Mouse (Mus musculus) midbrain, postnatal 0 days (tissue): ENCODE measurements around the gene Zfp810. TPM values are rescaled to one million over a fixed set of nuclear protein-coding genes. Genes with fewer than 3 reads are reported as not detected.
"Not testable (repeated sequence)": the region's sequence is repeated elsewhere in the genome, so short reads cannot be mapped to it uniquely, and the experiment has no call there.

ENCODE experiments used
- ATAC-seq: fragments of 200-750 bp; cut with Nextera tagmentation; 2 replicates; pipeline ENCODE4 v1.8.0; 2017; ENCODE audit warnings: moderate number of reproducible peaks, mild to moderate bottlenecking, moderate TSS enrichment, moderate library complexity; ENCODE audit not compliant: low FRiP score
- DNase-seq: peaks from one replicate; pipeline ENCODE4 v3.0.0-alpha.2; 2015; ENCODE audit warnings: low spot score
- H3K27ac ChIP-seq: fragments of 300-500 bp; sonication (generic); 2 replicates; pipeline ENCODE4 v1.5.1; 2014; ENCODE audit warnings: low read depth, mild to moderate bottlenecking, low read length, mixed read lengths
- H3K27me3 ChIP-seq: fragments of 300-500 bp; sonication (generic); 2 replicates; pipeline ENCODE4 v1.6.1; 2014; ENCODE audit warnings: low read length, control low read depth, mixed read lengths; ENCODE audit not compliant: insufficient read depth
- H3K36me3 ChIP-seq: fragments of 300-500 bp; sonication (generic); 2 replicates; pipeline ENCODE4 v1.6.1; 2014; ENCODE audit warnings: low read length, control low read depth, mixed read lengths; ENCODE audit not compliant: insufficient read depth
- H3K4me1 ChIP-seq: fragments of 300-500 bp; sonication (generic); 2 replicates; pipeline ENCODE4 v1.6.1; 2014; ENCODE audit warnings: mild to moderate bottlenecking, control low read depth, antibody characterized with exemption, low read length, mixed read lengths; ENCODE audit not compliant: insufficient read depth
- H3K4me2 ChIP-seq: fragments of 300-500 bp; sonication (generic); 2 replicates; pipeline ENCODE4 v1.6.1; 2014; ENCODE audit warnings: low read depth, mild to moderate bottlenecking, low read length, mixed read lengths; ENCODE audit not compliant: poor library complexity, severe bottlenecking
- H3K4me3 ChIP-seq: fragments of 300-500 bp; sonication (generic); 2 replicates; pipeline ENCODE4 v1.5.1; 2014; ENCODE audit warnings: low read depth, mild to moderate bottlenecking, low read length, moderate library complexity
- H3K9ac ChIP-seq: fragments of 300-500 bp; sonication (generic); replicated peaks from 2 replicates; pipeline ENCODE4 v1.6.1; 2014; ENCODE audit warnings: mild to moderate bottlenecking, low read length, moderate library complexity, mixed read lengths; ENCODE audit not compliant: poor library complexity, severe bottlenecking
- H3K9me3 ChIP-seq: fragments of 300-500 bp; sonication (generic); 2 replicates; pipeline ENCODE4 v1.6.1; 2016; ENCODE audit warnings: low read length, control low read depth
- CTCF ChIP-seq: IDR thresholded peaks from 2 replicates; pipeline ENCODE4 v1.5.1; 2016; ENCODE audit warnings: antibody characterized with exemption, mild to moderate bottlenecking
- WGBS: fragments of 180-500 bp; shearing (Covaris S2); extraction: QIAGEN DNeasy Blood & Tissue Kit; methylation state at CpG from one replicate; pipeline ENCODE4 v1.1.7; 2014; 5-methylcytosine and 5-hydroxymethylcytosine counted together
- polyA plus RNA-seq: library from polyadenylated mRNA; unstranded; fragments of >200 nt; fragmentation: Nextera tagmentation; extraction: Ambion mirVana; gene quantifications from 2 replicates; pipeline ENCODE4 v1.2.1, GENCODE M21; 2015
- total RNA-seq: library from RNA; depleted of rRNA; stranded (reverse); fragments of >200 nt; gene quantifications from 2 replicates; pipeline ENCODE4 v1.2.3, GENCODE M21; 2014

Gene Zfp810
- total and polyA plus RNA-seq, 2 experiments from 2014 or later, result 24.9 to 31.1 TPM

DNA sequence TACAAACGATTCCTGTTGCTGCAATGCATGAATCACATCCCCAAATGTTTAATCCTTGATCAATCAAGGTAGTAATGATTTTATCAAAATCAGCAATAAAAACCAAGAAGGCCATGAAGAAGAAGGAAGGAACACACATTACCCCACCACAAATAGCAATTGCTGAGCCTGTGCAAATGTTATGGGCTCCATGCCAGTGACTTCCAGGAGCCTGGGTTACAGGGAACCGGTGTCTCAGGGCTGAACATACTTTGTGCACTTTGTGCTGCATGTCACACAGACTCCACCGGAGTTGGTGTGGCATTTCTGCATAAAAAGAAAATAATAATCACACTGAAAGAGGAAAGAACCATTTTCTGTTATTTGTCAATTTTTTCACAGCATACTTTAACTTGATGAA is 6.6 kb upstream of the Zfp810 start:
- TF ChIP-seq CTCF, result no peak
- no peak overlapping the region for H3K4me2 ChIP-seq
- H3K9ac ChIP-seq, result no peak overlapping the region
- WGBS, result 85% methylated on average over 3 of the region's 3 CpGs
- H3K4me3 ChIP-seq, result no peak overlapping the region
- ATAC-seq (no peak), DNase-seq (no peak)
- H3K9me3 ChIP-seq, result no peaks in the 10 kb centered on the region
- H3K36me3 ChIP-seq, result no peaks in the 10 kb centered on the region
- H3K27me3 ChIP-seq, result no peaks in the 10 kb centered on the region
- no peak overlapping the region for H3K27ac ChIP-seq
- H3K4me1 ChIP-seq, result no peaks in the 10 kb centered on the region

DNA sequence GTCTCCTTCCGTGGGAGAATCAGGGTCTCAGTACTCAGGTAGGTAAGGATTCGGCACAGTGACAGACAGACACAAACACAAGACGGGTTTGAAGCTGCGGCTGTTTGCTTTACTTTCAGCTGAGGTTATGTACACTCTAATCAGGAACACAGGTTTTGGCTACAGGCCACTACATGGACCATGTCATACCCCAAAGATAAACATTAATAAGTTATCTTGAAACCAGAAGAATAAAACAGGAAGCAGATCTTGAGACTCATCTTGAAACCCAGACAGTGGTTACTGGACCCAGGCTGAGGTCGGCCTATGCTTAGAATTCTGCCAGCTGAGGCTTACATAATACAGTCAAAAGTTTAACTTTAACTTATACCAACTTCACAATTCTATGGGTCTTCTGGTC is 5.8 kb upstream of the Zfp810 start:
- TF ChIP-seq CTCF, result no peak
- Histone ChIP-seq H3K9me3 (no peaks in the 10 kb centered on the region), H3K4me3 (no peak overlapping the region), H3K36me3 (no peaks in the 10 kb centered on the region), H3K9ac (no peak overlapping the region), H3K27ac (no peak overlapping the region), H3K27me3 (no peaks in the 10 kb centered on the region), H3K4me2 (no peak overlapping the region), H3K4me1 (no peaks in the 10 kb centered on the region)
- DNase-seq, result no peak
- ATAC-seq, result no peak
- whole genome bisulfite sequencing, result 89% methylated on average over 5 of the region's 5 CpGs

DNA sequence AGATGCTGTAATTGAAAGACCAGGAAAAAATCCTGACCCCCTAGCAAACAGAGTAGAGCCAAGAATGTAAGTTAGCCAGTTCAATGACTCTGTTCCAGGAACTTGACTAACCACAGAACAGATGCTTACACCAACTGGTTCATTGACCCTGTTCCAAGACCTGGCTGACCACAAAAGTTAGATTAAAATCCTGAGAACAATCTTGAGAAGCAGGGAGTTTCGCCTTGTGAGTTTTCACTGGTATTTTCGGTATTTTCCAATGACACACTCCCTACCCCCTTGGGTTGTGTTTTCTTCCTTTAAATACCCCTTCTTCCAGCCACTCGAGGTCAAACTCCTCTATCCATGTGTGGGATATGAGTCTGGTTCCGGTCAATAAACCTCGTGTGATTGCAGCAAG is 2.2 kb upstream of the Zfp810 start:
- Histone ChIP-seq H3K36me3 (0 out of 2 replicates have a peak, but pooled peaks cover 4% of the 10 kb centered on the region), H3K9me3 (no peaks in the 10 kb centered on the region), H3K9ac (no peak overlapping the region), H3K4me3 (no peak overlapping the region), H3K27ac (no peak overlapping the region), H3K27me3 (no peaks in the 10 kb centered on the region), H3K4me2 (no peak overlapping the region), H3K4me1 (peaks cover 9% of the 10 kb centered on the region; the same call in 1 of the 2 replicates)
- DNase-seq, result no peak
- no peak for ATAC-seq
- 94% methylated on average over 5 of the region's 5 CpGs for WGBS
- TF ChIP-seq CTCF, result no peak

DNA sequence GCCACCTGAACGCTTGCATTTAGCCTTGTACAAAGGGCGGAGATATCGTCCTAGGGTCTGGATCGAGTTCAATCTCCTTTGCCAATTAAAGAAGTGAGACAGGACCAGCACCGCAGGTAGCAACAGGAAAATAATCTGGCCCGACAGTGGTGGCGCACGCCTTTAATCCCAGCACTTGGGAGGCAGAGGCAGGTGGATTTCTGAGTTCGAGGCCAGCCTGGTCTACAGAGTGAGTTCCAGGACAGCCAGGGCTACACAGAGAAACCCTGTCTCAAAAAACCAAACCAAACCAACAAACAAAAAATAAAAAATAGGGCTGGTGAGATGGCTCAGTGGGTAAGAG is 443 bp upstream of the Zfp810 start:
- H3K36me3 ChIP-seq, result peaks cover 11% of the 10 kb centered on the region; the same call in 1 of the 2 replicates
- H3K4me3 ChIP-seq, result peak overlapping the region; percentile 79
- not testable (repeated sequence) for ATAC-seq, H3K9me3 ChIP-seq, H3K4me1 ChIP-seq, H3K27me3 ChIP-seq, DNase-seq, H3K9ac ChIP-seq
- 12% methylated on average over 9 of the region's 9 CpGs for WGBS
- peak overlapping the region; percentile 81 for H3K4me2 ChIP-seq
- H3K27ac ChIP-seq, result peak overlapping the region; percentile 67

DNA sequence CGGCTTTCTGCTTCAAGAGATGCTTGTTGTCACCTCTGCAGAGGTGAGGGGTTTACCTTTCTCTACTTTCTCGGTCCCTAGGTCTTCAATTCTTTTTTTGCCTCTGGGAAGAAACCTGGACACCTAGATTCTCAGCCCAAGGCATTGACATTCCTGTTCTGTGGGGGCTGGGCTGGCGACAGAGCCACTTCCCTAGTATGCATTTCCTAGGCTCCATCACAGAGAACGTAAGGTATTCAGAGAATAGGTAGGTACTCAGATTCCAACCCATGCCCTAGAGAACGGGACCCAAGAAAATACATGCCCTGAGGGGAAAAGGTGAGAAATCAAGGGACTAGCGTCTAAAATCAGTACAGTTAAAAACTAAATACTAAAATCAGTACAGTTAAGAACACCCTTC is 722 bp downstream of the Zfp810 start:
- WGBS, result 10% methylated on average over 6 of the region's 6 CpGs
- H3K27me3 ChIP-seq, result no peaks in the 10 kb centered on the region
- H3K36me3 ChIP-seq, result peaks cover 11% of the 10 kb centered on the region; the same call in 1 of the 2 replicates
- DNase-seq (peak; percentile 22), ATAC-seq (no peak)
- peaks cover 9% of the 10 kb centered on the region; the same call in 1 of the 2 replicates for H3K4me1 ChIP-seq
- H3K4me3 ChIP-seq, result peak overlapping the region; percentile 79
- TF ChIP-seq CTCF, result no peak
- H3K4me2 ChIP-seq, result peak overlapping the region; percentile 81
- no peaks in the 10 kb centered on the region for H3K9me3 ChIP-seq
- peak overlapping the region; percentile 93 for H3K27ac ChIP-seq
- H3K9ac ChIP-seq, result peak overlapping the region; percentile 94

- Histone ChIP-seq H3K4me2 (no peak overlapping the region), H3K27me3 (no peaks in the 10 kb centered on the region), H3K27ac (no peak overlapping the region), H3K9ac (no peak overlapping the region), H3K4me1 (peaks cover 9% of the 10 kb centered on the region; the same call in 1 of the 2 replicates), H3K4me3 (no peak overlapping the region), H3K9me3 (no peaks in the 10 kb centered on the region), H3K36me3 (peaks cover 29% of the 10 kb centered on the region; the same call in 1 of the 2 replicates)
- no peak for TF ChIP-seq CTCF
- 93% methylated on average over 1 of the region's 1 CpGs for WGBS
- no peak for DNase-seq
- no peak for ATAC-seq
Observed at GRCm38 (mm10) chr9:22302199-22302598, 5.2 kb downstream of the Zfp810 start.
